Mouse (Mus musculus) heart, postnatal 25 days (tissue): ENCODE measurements around the gene Mat2a. TPM values are rescaled to one million over a fixed set of nuclear protein-coding genes. Genes with fewer than 3 reads are reported as not detected.
"Not testable (repeated sequence)": the region's sequence is repeated elsewhere in the genome, so short reads cannot be mapped to it uniquely, and the experiment has no call there.

Experiments used
- DNase-seq: peaks from one replicate; pipeline ENCODE4 v3.0.0; 2022; ENCODE audit warnings: low spot score
- intact Hi-C: fragments of 180-260 bp; cut with DNase I; formaldehyde crosslinking; loops from one replicate; pipeline ENCODE4 v1.15.1; 2025
- total RNA-seq, 2 experiments: library from RNA; stranded (reverse); gene quantifications; 2 replicates each; pipeline ENCODE4 v1.2.3; 2021

The Mat2a gene
- 100 to 1,000 TPM; 106 to 141 TPM for total RNA-seq

GRCm38 (mm10) chr6:72439355-72440185 lies at the start of gene Mat2a:
Mat2a (minus strand) TSS chr6:72439558.
- intact Hi-C loops: loop anchor here (2.0 to 5.0 kb wide), 2 partner anchors 49 to 73 kb away; no protein-coding TSS in a partner anchor
- peak; percentile 92 for DNase-seq

DNA sequence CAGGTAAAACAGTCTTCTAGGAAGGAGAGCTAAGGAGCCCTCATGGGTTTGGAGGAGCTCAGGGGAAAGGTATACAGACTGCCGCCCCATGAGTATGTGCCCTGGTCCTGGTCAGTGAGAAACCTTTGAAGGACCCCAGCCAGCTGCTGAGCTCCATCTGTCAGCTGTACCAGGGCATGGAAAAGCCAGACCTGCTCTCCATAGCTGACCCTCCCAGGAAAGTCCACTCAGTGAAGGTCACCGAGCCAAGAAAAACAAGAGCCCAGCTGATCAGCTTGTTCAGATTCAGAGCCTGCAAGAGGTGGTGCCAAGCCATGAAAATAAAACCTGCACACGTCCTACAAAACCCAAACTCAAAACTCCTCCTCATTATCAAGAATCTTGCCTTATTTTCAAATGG lies 49.5 kb upstream of the Mat2a start:
- DNase-seq: peak; percentile 53
- intact Hi-C loops: loop anchor here (2.0 kb wide), 1 partner anchor 48 kb away; no protein-coding TSS in a partner anchor

DNA sequence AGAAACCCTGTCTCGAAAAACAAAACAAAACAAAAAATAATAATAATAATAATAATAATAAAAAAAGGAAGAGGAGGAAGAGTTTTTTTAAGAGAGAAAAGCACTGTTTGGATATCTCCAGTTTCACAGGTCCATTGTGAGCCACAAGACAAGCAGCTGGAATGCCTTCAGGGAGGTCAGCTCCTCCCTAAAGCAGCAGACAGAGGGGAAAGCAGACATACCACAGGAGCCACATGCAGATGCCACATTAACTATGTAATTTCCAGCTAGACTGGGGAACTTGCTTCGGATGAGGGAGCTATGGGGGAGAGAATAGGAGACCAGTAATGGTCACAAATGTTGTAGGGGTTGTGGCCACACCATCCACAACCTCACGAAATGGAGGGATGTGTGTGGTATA lies 47.9 kb upstream of the Mat2a start:
- DNase-seq: no peak
- intact Hi-C loops: no loop called here

GRCm38 (mm10) chr6:72486307-72486706 lies 46.9 kb upstream of the Mat2a start:
- intact Hi-C loops: no loop called here
- DNase-seq: no peak

DNA sequence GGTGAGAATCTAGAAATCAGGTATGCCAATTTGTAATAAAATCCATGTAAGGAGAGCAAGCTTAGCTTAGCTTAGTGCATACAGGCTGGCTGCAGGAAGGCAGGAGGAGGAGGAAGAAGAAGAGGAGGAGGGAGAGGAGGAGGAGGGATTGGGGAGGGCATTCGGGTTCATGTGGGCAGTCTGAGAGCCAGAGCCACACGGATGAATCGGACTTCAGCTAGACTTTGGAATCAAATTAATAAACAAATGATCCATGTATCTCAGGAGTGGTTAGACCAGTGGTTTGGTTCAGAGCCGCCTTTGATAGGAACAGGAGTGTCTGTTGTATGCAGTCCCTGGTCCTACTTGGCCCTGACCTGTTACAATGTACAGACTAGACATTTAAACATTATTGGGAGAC lies 45.5 kb upstream of the Mat2a start:
- DNase-seq: no peak
- intact Hi-C loops: no loop called here

DNA sequence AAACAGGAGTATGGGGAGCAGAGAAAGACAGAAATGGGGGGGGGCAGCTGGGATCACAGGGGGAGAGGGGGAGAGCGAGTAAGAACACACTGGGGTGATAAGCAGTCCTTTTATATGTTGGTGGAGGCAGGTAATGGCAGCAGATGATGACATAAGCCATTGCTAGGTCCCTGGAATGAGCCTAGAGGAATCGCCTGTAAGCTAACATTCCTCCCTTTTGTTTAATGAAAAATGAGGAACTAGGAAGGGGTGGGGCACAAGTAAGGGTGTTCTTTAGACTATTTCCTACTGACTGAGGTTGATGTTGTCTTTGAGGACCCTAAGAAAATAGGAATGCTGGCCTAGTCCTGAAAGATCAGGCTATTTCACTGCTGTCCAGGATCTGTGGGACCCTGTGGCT lies 42.8 kb upstream of the Mat2a start:
- no peak for DNase-seq
- intact Hi-C loops: no loop called here

DNA sequence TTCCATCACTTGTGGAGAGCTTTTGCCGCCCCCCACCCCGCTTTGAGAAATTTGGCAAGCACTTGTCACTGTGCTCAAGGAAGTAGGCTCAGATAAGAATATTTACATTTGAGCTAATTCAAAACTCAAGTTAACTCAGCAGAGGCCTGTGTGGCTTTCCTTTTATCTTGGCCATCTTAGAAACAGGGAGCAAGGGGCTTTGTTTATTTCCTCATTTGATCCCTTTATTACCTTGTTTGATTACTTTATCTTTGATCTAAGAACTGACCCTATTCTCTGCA lies 41.0 kb upstream of the Mat2a start:
- DNase-seq: no peak
- intact Hi-C loops: no loop called here

- intact Hi-C loops: no loop called here
Measured at GRCm38 (mm10) chr6:72479645-72480421, 40.5 kb upstream of the Mat2a start.

GRCm38 (mm10) chr6:72478691-72479090 lies 39.3 kb upstream of the Mat2a start:
- intact Hi-C loops, DNase-seq: not testable (repeated sequence)

More at GRCm38 (mm10) chr6:72479645-72480421, 40.5 kb upstream of the Mat2a start:
- DNase-seq: no peak

- no peak for DNase-seq
Measured at GRCm38 (mm10) chr6:72477621-72478020, 38.3 kb upstream of the Mat2a start.

GRCm38 (mm10) chr6:72476836-72477235 lies 37.5 kb upstream of the Mat2a start:
- DNase-seq: no peak
- intact Hi-C loops: no loop called here

More at GRCm38 (mm10) chr6:72477621-72478020, 38.3 kb upstream of the Mat2a start:
- intact Hi-C loops: no loop called here

DNA sequence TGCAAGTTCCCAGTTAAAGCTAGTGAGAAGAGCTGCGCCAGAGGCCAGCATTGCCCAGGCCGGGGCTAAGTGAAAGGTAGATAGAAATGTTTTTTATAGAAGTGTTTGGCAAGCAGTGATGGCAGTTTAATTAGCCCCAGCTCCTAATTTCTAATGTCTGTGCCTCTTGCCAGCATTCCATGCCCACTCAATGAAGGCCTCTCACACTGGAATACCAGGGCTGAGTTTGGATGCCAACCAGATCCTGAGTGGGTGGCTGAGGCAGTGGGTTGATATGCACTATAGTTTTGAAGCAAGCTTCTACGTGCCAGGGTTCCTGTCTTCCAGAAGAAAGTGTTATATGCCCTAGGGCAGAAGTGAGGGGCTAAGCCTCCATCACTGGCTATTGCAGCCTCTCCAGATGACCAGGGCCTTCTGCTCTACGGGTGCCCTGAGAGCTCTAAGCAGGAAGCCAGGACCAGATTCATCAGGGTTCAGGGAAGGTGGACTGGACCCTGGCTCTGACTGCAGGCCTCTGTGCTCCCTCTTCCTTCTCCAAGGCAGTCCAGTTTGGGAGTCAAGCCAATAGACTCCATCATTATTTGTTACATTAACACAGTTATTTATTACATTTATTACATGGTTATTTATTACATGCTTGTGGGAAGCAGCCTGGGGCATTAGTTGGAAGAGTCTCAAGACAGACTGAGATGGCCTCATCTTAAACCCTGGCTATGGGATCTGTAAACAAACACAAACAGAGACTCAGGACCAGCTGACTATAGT lies 36.0 kb upstream of the Mat2a start:
- intact Hi-C loops: no loop called here
- no peak for DNase-seq

GRCm38 (mm10) chr6:72473264-72474041 lies 34.1 kb upstream of the Mat2a start:
- intact Hi-C loops: no loop called here
- DNase-seq: peak; percentile 70

DNA sequence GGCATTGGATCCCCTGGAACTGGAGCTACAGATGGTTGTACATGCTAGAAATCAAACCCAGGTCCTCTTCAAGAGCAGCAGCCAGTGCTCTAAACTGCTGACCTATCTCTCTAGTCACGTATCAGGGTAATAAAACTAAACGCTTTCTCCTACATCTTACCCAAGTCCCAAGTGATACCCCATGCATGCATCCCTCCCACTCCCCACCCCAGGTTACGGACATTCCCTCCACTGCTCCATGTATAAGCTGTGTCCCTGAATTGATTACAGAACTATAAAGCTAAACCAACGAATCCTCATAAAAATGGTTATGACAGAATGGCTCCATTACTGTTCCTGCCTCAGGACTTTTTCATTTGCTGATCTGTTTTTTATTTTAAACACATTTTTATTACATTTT lies 26.8 kb upstream of the Mat2a start:
- no peak for DNase-seq
- intact Hi-C loops: no loop called here

GRCm38 (mm10) chr6:72465361-72466157 lies 26.2 kb upstream of the Mat2a start:
- intact Hi-C loops: no loop called here
- no peak for DNase-seq

- DNase-seq, intact Hi-C loops: not testable (repeated sequence)
Measured at GRCm38 (mm10) chr6:72462550-72463257, 23.3 kb upstream of the Mat2a start.

GRCm38 (mm10) chr6:72460036-72460801 lies 20.9 kb upstream of the Mat2a start:
- no peak for DNase-seq
- intact Hi-C loops: no loop called here

GRCm38 (mm10) chr6:72458921-72459320 lies 19.6 kb upstream of the Mat2a start:
- no peak for DNase-seq
- intact Hi-C loops: no loop called here
